Mouse (Mus musculus) C2C12 (cell line): ENCODE results near the gene Ncapd2. TPM values are rescaled to one million over a fixed set of nuclear protein-coding genes. Genes with fewer than 3 reads are reported as not detected.

ENCODE experiments used
- H3K27me3 ChIP-seq: one replicate; pipeline ENCODE4 v1.6.1; 2011; ENCODE audit not compliant: control insufficient read depth, insufficient read depth, insufficient read length
- H3K36me3 ChIP-seq: one replicate; pipeline ENCODE4 v1.6.1; 2011; ENCODE audit not compliant: control insufficient read depth, insufficient read depth
- H3K4me3 ChIP-seq: one replicate; pipeline ENCODE4 v1.5.1; 2011; ENCODE audit warnings: mild to moderate bottlenecking, control low read depth; ENCODE audit not compliant: poor library complexity, insufficient read depth, severe bottlenecking
- H3K79me2 ChIP-seq: one replicate; pipeline ENCODE4 v1.6.1; 2011; ENCODE audit not compliant: control insufficient read depth, insufficient read depth
- H3K79me3 ChIP-seq: one replicate; pipeline ENCODE4 v1.6.1; 2011; ENCODE audit warnings: low read depth, control low read depth
- H3ac ChIP-seq: one replicate; pipeline ENCODE3; 2011; ENCODE audit warnings: low read depth; ENCODE audit not compliant: control insufficient read depth, insufficient read length
- CEBPB ChIP-seq: IDR thresholded peaks from one replicate; pipeline ENCODE4 v1.6.1; 2011; ENCODE audit warnings: low read depth, mild to moderate bottlenecking, control low read depth, moderate library complexity
- CTCF ChIP-seq: IDR thresholded peaks from one replicate; pipeline ENCODE4 v1.5.1; 2011; ENCODE audit not compliant: control insufficient read depth, insufficient read depth, insufficient read length
- FOSL1 ChIP-seq: IDR thresholded peaks from one replicate; pipeline ENCODE4 v1.8.0; 2011; ENCODE audit warnings: mild to moderate bottlenecking, low read length; ENCODE audit not compliant: poor library complexity, insufficient read depth, severe bottlenecking
- MAX ChIP-seq: IDR thresholded peaks from one replicate; pipeline ENCODE4 v1.6.1; 2011; ENCODE audit warnings: mild to moderate bottlenecking, control low read depth
- MYOD1 ChIP-seq: IDR thresholded peaks from one replicate; pipeline ENCODE4 v1.6.1; 2011; ENCODE audit warnings: low read depth; ENCODE audit not compliant: control insufficient read depth, insufficient read length
- MYOG ChIP-seq: IDR thresholded peaks from one replicate; pipeline ENCODE4 v1.6.1; 2011; ENCODE audit not compliant: control insufficient read depth, insufficient read length; ENCODE audit errors: extremely low read depth
- USF1 ChIP-seq: IDR thresholded peaks from one replicate; pipeline ENCODE4 v1.6.1; 2011; ENCODE audit warnings: low read depth, mild to moderate bottlenecking, control low read depth, moderate library complexity
- polyA plus RNA-seq: library from polyadenylated mRNA; unstranded; fragments of >200 nt; fragmentation: generic; extraction: Trizol; gene quantifications from one replicate; pipeline ENCODE4 v1.2.1, GENCODE M21; 2012; ENCODE audit warnings: missing spikeins

Ncapd2 gene
- polyA plus RNA-seq, 1 experiment = 78.7 TPM

DNA sequence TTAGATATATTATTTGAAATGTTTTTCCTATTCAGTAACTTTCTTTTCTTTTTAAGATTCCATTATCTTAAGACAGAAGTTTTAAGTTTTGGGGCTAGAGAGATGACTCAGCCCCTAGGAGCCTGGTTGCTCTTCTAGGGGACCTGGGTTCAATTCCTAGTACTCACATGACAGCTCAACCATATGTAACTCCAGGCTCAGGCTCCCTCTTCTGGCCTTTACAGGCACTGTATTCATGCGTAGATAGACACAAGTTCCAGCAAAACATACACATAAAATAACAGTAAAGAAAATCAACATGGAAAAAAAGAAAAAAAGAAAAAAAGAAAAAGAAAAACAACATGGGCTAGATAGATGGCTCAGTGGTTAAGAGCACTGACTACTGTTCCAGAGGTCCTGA lies 18.9 kb upstream of the Ncapd2 start:
- Histone ChIP-seq H3K4me3 (no peak overlapping the region), H3K79me3 (no peaks in the 10 kb centered on the region), H3ac (no peak overlapping the region), H3K27me3 (peaks cover 13% of the 10 kb centered on the region), H3K79me2 (no peaks in the 10 kb centered on the region), H3K36me3 (no peaks in the 10 kb centered on the region)
- TF ChIP-seq MYOG (no peak), MAX (no peak), USF1 (no peak), CEBPB (no peak), MYOD1 (no peak), CTCF (no peak), FOSL1 (no peak)

DNA sequence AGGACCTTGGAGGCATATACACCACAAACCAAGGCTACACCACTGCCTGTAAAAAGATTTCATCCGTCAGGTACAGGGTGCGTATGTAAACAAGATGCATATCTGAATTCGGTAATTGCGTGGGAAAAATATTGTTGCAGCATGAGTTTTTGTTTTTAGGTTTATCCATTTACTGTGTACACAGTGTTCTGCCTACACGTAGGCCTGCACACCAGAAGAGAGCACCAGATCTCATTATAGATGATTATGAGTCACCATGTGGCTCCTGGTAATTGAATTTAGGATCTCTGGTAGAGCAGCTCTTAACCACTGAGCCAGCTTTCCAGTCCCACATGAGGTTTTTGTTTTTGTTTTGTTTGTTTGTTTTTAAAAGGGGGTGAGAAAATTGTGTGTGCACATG lies 5.7 kb upstream of the Ncapd2 start:
- peaks cover 27% of the 10 kb centered on the region for H3K79me2 ChIP-seq

GRCm38 (mm10) chr6:125196301-125196700 lies 4.8 kb upstream of the Ncapd2 start:
- peaks cover 34% of the 10 kb centered on the region for H3K36me3 ChIP-seq
- H3K79me3 ChIP-seq = peaks cover 19% of the 10 kb centered on the region

More for the DNA sequence above, 5.7 kb upstream of the Ncapd2 start:
- Histone ChIP-seq H3K4me3 (no peak overlapping the region), H3K36me3 (peaks cover 34% of the 10 kb centered on the region), H3K27me3 (no peaks in the 10 kb centered on the region), H3ac (no peak overlapping the region), H3K79me3 (peaks cover 19% of the 10 kb centered on the region)
- TF ChIP-seq MAX = no peak

DNA sequence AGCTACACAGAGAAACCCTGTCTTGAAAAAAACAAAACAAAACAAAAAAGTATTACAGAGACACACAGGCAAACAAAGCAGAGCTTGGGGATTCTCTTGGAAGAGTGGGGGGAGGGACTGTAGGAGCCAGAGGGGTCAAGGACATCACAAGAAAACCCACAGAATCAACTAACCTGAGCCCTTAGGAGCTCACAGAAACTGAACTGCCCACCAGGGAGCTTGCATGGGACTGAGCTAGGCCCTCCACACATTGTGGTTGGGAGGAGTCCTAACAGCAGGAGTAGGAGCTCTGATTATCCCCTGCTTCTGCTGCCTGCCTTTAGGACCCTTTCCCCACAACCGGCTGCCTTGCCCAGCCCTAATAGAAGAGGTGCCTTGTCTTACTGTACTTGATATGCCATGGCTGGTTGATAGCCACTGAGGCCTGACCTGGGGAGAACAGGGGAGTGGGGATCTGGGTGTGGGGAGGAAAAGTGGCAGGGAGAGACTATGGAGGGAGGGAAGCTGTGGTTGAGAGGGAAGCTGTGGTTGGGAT lies 4.1 kb upstream of the Ncapd2 start:
- no peak overlapping the region for H3K4me3 ChIP-seq
- H3K79me2 ChIP-seq = peaks cover 36% of the 10 kb centered on the region
- H3K36me3 ChIP-seq = peaks cover 34% of the 10 kb centered on the region
- no peak overlapping the region for H3ac ChIP-seq
- no peaks in the 10 kb centered on the region for H3K27me3 ChIP-seq
- TF ChIP-seq MAX (no peak), MYOG (no peak), FOSL1 (no peak), CTCF (no peak), USF1 (no peak), CEBPB (no peak), MYOD1 (no peak)
- peaks cover 22% of the 10 kb centered on the region for H3K79me3 ChIP-seq

More at GRCm38 (mm10) chr6:125196301-125196700, 4.8 kb upstream of the Ncapd2 start:
- TF ChIP-seq MYOG (no peak), MAX (no peak), MYOD1 (no peak), FOSL1 (no peak), USF1 (no peak), CTCF (no peak), CEBPB (no peak)
- Histone ChIP-seq H3ac (no peak overlapping the region), H3K4me3 (no peak overlapping the region), H3K79me2 (peaks cover 30% of the 10 kb centered on the region), H3K27me3 (no peaks in the 10 kb centered on the region)

GRCm38 (mm10) chr6:125193390-125193789 lies 1.9 kb upstream of the Ncapd2 start:
- no peak overlapping the region for H3ac ChIP-seq
- no peaks in the 10 kb centered on the region for H3K27me3 ChIP-seq
- peaks cover 59% of the 10 kb centered on the region for H3K79me2 ChIP-seq
- H3K4me3 ChIP-seq = peak overlapping the region; percentile 74
- peaks cover 34% of the 10 kb centered on the region for H3K79me3 ChIP-seq
- peaks cover 51% of the 10 kb centered on the region for H3K36me3 ChIP-seq
- TF ChIP-seq USF1 (peak; percentile 72), MAX (no peak), MYOG (no peak)

DNA sequence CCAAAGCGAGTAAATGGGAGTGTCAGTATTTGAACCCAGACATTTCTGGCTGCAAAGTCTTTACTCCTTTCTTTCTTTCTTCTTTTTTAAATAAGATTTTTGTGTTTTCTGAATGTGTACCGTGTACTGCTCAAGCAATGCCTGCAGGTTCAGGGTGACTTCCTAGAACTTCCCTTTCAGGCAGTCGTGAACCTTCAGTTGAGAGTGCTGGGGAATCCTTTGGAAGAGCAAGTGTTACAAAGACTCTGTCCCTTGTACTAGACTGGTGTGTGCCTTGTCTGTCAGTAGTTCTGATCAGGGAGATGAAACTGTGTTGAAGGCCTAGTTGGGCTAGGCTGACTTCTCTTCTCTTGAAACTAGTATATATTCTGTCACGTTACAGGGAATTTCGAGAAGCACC lies 1.3 kb upstream of the Ncapd2 start:
- peak overlapping the region; percentile 93 for H3ac ChIP-seq
- peak overlapping the region; percentile 74 for H3K4me3 ChIP-seq

More for the DNA sequence above, 1.3 kb upstream of the Ncapd2 start:
- H3K27me3 ChIP-seq = no peaks in the 10 kb centered on the region
- H3K79me3 ChIP-seq = peaks cover 39% of the 10 kb centered on the region
- H3K79me2 ChIP-seq = peaks cover 64% of the 10 kb centered on the region
- TF ChIP-seq MYOG (no peak), CTCF (no peak), MYOD1 (no peak), FOSL1 (no peak), CEBPB (no peak), USF1 (no peak), MAX (no peak)
- H3K36me3 ChIP-seq = peaks cover 57% of the 10 kb centered on the region
